In genomic region chr4:126468925-126469324, GRCm38 (mm10) we compare ENCODE assay signal across 8 mouse cellular contexts. TPM values are rescaled to one million over a fixed set of nuclear protein-coding genes. Genes with fewer than 3 reads are reported as not detected.
DNase-seq lines count a peak whose midpoint lies in the region; ATAC-seq and TF ChIP-seq lines count a peak whose summit lies in the region.

No protein-coding gene starts in this region.

- no peaks in the 10 kb centered on the region for H3K9me3 ChIP-seq in kidney, embryonic 15.5 days (replicated peaks)
- no peaks in the 10 kb centered on the region for H3K9me3 ChIP-seq in hindbrain, embryonic 15.5 days
- no peaks in the 10 kb centered on the region for H3K9me3 ChIP-seq in midbrain, postnatal 0 days (ENCODE audit: low read length)

- H3K27me3 ChIP-seq in kidney, embryonic 15.5 days, result no peaks in the 10 kb centered on the region
- no peaks in the 10 kb centered on the region for H3K27me3 ChIP-seq in hindbrain, embryonic 15.5 days
- H3K27me3 ChIP-seq in midbrain, postnatal 0 days (ENCODE audit: insufficient read depth, low read length), result no peaks in the 10 kb centered on the region

- intact Hi-C loops in left cerebral cortex, postnatal 10 days (cut with DNase I), result no loop called here

- H3K4me3 ChIP-seq in kidney, embryonic 15.5 days (replicated peaks), result peak overlapping the region; percentile 80
- H3K4me3 ChIP-seq in hindbrain, embryonic 15.5 days, result peak overlapping the region; percentile 66
- H3K4me3 ChIP-seq in midbrain, postnatal 0 days (ENCODE audit: low read depth, low read length), result peak overlapping the region; percentile 72

- H3K9ac ChIP-seq in kidney, embryonic 15.5 days, result 0 out of 2 replicates have a peak overlapping the region, but pooled peaks have one; percentile 93
- H3K9ac ChIP-seq in hindbrain, embryonic 15.5 days, result peak overlapping the region; percentile 74
- H3K9ac ChIP-seq in midbrain, postnatal 0 days (replicated peaks; ENCODE audit: low read length, poor library complexity, severe bottlenecking), result peak overlapping the region; percentile 93

- TF ChIP-seq CTCF in midbrain, postnatal 0 days (IDR thresholded peaks at IDR 0.05), result no peak

- H3K36me3 ChIP-seq in kidney, embryonic 15.5 days, result no peaks in the 10 kb centered on the region
- H3K36me3 ChIP-seq in hindbrain, embryonic 15.5 days, result no peaks in the 10 kb centered on the region
- no peaks in the 10 kb centered on the region for H3K36me3 ChIP-seq in midbrain, postnatal 0 days (ENCODE audit: insufficient read depth, low read length)

- no peak for ATAC-seq in kidney, embryonic 15.5 days (replicated peaks; ENCODE audit: low FRiP score)
- no peak for ATAC-seq in hindbrain, embryonic 15.5 days (ENCODE audit: low FRiP score, low read depth)
- ATAC-seq in midbrain, postnatal 0 days (ENCODE audit: low FRiP score), result no peak

- peak overlapping the region; percentile 41; the same call in 1 of the 2 replicates for H3K27ac ChIP-seq in kidney, embryonic 15.5 days
- peak overlapping the region; percentile 92 for H3K27ac ChIP-seq in hindbrain, embryonic 15.5 days (replicated peaks)
- H3K27ac ChIP-seq in midbrain, postnatal 0 days (ENCODE audit: low read depth, low read length), result peak overlapping the region; percentile 94

- 12% methylated on average over 8 of the region's 8 CpGs for WGBS in kidney, embryonic 15.5 days
- whole genome bisulfite sequencing in hindbrain, embryonic 15.5 days, result 3% methylated on average over 8 of the region's 8 CpGs
- WGBS in midbrain, postnatal 0 days, result 1% methylated on average over 8 of the region's 8 CpGs

- H3K4me1 ChIP-seq in kidney, embryonic 15.5 days, result peaks cover 46% of the 10 kb centered on the region
- H3K4me1 ChIP-seq in hindbrain, embryonic 15.5 days (replicated peaks), result peaks cover 45% of the 10 kb centered on the region
- peaks cover 9% of the 10 kb centered on the region for H3K4me1 ChIP-seq in midbrain, postnatal 0 days (ENCODE audit: insufficient read depth, low read length)

- no peak for DNase-seq in kidney, adult 18-20 months
- DNase-seq in c-Kit-negative CD71-positive TER-119-positive erythroid progenitor cells, embryonic 14.5 days (ENCODE audit: low read depth, low spot score), result peak; percentile 5
- DNase-seq in midbrain, postnatal 0 days (ENCODE audit: low spot score), result no peak
- no peak for DNase-seq in left cerebral cortex, postnatal 10 days (ENCODE audit: extremely low spot score in 1 of 2, low spot score in 2 of 2)
- DNase-seq in adrenal gland, postnatal 4 days (ENCODE audit: low spot score in 2 of 2), result no peak
- no peak for DNase-seq in layer of hippocampus, adult 18-20 months (ENCODE audit: low spot score in 2 of 2)

- peak overlapping the region; percentile 80 for H3K4me2 ChIP-seq in kidney, embryonic 15.5 days
- H3K4me2 ChIP-seq in hindbrain, embryonic 15.5 days, result peak overlapping the region; percentile 74
- peak overlapping the region; percentile 64 for H3K4me2 ChIP-seq in midbrain, postnatal 0 days (ENCODE audit: low read depth, low read length, poor library complexity, severe bottlenecking)

RNA-seq across cellular contexts. Expression of gene Ago1, which starts 0.5 kb away (rescaled TPM):
- polyA plus RNA-seq in kidney, embryonic 15.5 days (2015; fragmentation: Nextera tagmentation; extraction: Ambion mirVana), result 5.1 and 5.2 TPM in 2 replicates
- 9.2 and 11.7 TPM in 2 replicates for polyA plus RNA-seq in hindbrain, embryonic 15.5 days (2015; fragmentation: Nextera tagmentation; extraction: Ambion mirVana)
- 36.3 and 49.8 TPM in 2 replicates for total RNA-seq in midbrain, postnatal 0 days (2014; rRNA removed)
- 5.0 and 6.4 TPM in 2 replicates for polyA plus RNA-seq in midbrain, postnatal 0 days (2015; fragmentation: Nextera tagmentation; extraction: Ambion mirVana)
- total RNA-seq in left cerebral cortex, postnatal 10 days (2021), result 10 to 100 TPM; 62.4 to 65.3 TPM
- 10 to 100 TPM; 44.7 to 48.4 TPM for total RNA-seq in adrenal gland, postnatal 4 days (2021)
- total RNA-seq in layer of hippocampus, adult 18-20 months (2021), result 10 to 100 TPM; 58.7 to 59.3 TPM

RNA-seq across cellular contexts. Expression of gene Ago3, which starts 39.6 kb away (rescaled TPM):
- 12.9 and 15.9 TPM in 2 replicates for polyA plus RNA-seq in kidney, embryonic 15.5 days (2015; fragmentation: Nextera tagmentation; extraction: Ambion mirVana)
- polyA plus RNA-seq in hindbrain, embryonic 15.5 days (2015; fragmentation: Nextera tagmentation; extraction: Ambion mirVana), result 15.5 and 16.3 TPM in 2 replicates
- total RNA-seq in midbrain, postnatal 0 days (2014; rRNA removed), result 9.8 and 10.6 TPM in 2 replicates
- polyA plus RNA-seq in midbrain, postnatal 0 days (2015; fragmentation: Nextera tagmentation; extraction: Ambion mirVana), result 9.4 and 11.8 TPM in 2 replicates
- 10 to 100 TPM; 23.0 to 23.5 TPM for total RNA-seq in left cerebral cortex, postnatal 10 days (2021)
- total RNA-seq in adrenal gland, postnatal 4 days (2021), result 10 to 100 TPM; 16.2 to 21.6 TPM
- total RNA-seq in layer of hippocampus, adult 18-20 months (2021), result 10 to 100 TPM; 36.9 to 38.7 TPM

Comparison
In these comparisons a context has a peak if more than half of its experiments do, and no peak if none do; other contexts are left out.
1. H3K27ac ChIP-seq: peak in every context shown above with its lines; median percentile 94 in midbrain, postnatal 0 days; 92 in hindbrain, embryonic 15.5 days; 41 in kidney, embryonic 15.5 days.